Mouse (Mus musculus) neural tube, embryonic 13.5 days (tissue): ENCODE measurements at regions not wholly inside any gene's neighbourhood (a gene's known extent, or its start where the extent isn't known, plus 50 kb on each side); places are given as distances from the start of the nearest gene placed in this dataset.
A peak's percentile ranks its signal among the peaks of the same experiment; 100 is the strongest.

ENCODE experiments used
- ATAC-seq: fragments of 200-750 bp; cut with Nextera tagmentation; 2 replicates; pipeline ENCODE4 v1.8.0; 2017; ENCODE audit warnings: low read depth, mild to moderate bottlenecking, moderate TSS enrichment, moderate library complexity
- H3K27ac ChIP-seq: fragments of 300-500 bp; sonication (generic); replicated peaks from 2 replicates; pipeline ENCODE4 v1.5.1; 2015; ENCODE audit warnings: moderate library complexity, mild to moderate bottlenecking, inconsistent platforms
- H3K27me3 ChIP-seq: fragments of 300-500 bp; sonication (generic); 2 replicates; pipeline ENCODE4 v1.6.1; 2015; ENCODE audit warnings: mild to moderate bottlenecking, inconsistent platforms
- H3K36me3 ChIP-seq: fragments of 300-500 bp; sonication (generic); 2 replicates; pipeline ENCODE4 v1.6.1; 2015; ENCODE audit warnings: mild to moderate bottlenecking, inconsistent platforms
- H3K4me1 ChIP-seq: fragments of 300-500 bp; sonication (generic); replicated peaks from 2 replicates; pipeline ENCODE4 v1.6.1; 2015; ENCODE audit warnings: inconsistent platforms
- H3K4me2 ChIP-seq: fragments of 300-500 bp; sonication (generic); 2 replicates; pipeline ENCODE4 v1.6.1; 2015; ENCODE audit warnings: inconsistent platforms, mild to moderate bottlenecking, moderate library complexity
- H3K4me3 ChIP-seq: fragments of 300-500 bp; sonication (generic); 2 replicates; pipeline ENCODE4 v1.5.1; 2015; ENCODE audit warnings: mild to moderate bottlenecking, inconsistent platforms
- H3K9ac ChIP-seq: fragments of 300-500 bp; sonication (generic); 2 replicates; pipeline ENCODE4 v1.6.1; 2015; ENCODE audit warnings: moderate library complexity, mild to moderate bottlenecking, inconsistent platforms
- H3K9me3 ChIP-seq: fragments of 300-500 bp; sonication (generic); 2 replicates; pipeline ENCODE4 v1.6.1; 2016; ENCODE audit warnings: inconsistent platforms
- WGBS: fragments of 180-500 bp; shearing (Covaris S2); methylation state at CpG from one replicate; pipeline ENCODE4 v1.1.7; 2015; 5-methylcytosine and 5-hydroxymethylcytosine counted together

DNA sequence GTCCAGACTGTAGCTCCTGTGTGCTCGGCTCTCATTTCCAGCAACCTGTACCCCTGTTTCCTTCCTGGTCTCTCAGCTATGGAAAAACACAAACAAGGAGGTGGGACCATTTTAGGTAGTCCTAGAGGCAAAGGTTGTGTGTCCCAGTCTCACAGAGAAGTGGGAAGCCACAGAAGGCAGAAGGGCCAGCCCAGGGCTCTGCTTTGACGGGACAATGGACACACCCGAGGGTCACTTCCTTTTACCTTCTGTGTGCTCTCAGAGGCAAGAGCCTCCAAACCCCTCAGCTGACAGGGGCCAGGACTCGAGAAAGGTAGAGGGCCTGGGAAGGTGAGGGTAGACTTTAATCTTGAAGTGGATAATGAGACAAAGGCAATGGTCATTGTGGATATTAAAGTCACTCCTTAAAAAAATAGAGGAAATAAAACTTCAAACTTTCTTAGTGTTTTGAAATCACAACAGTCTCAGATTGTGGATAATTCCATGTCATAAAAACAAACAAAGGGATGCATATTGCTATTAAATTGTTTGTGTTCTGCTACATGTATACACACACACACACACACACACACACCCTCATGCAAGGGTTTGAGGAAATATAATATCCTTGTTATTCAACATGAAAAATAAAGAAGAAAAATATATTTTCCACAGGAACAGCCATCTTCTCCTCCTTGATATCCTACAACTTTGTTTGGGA, 195.6 kb upstream of the Spdye4c start:
- 51% methylated on average over 4 of the region's 4 CpGs for WGBS
- peak; percentile 32; the same call in 1 of the 2 replicates for ATAC-seq

DNA sequence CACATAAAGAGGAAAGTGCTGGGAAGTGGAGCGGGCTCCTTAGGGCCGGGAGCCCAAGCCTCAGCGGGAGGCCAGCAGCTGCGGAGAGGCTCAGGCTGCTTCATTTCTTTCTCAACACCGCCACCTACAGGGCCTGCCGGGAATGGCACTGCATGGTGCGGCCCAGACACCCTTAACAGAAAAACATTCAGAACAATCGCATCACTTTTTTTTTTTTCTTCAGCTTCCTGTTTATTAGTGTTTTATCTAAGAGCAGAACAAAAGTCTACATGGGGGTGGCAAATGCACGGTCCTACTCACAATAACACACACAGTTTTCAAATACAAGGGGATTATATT, 195.0 kb upstream of the Spdye4c start:
- Histone ChIP-seq H3K9ac (no peak overlapping the region), H3K9me3 (no peaks in the 10 kb centered on the region), H3K27ac (no peak overlapping the region), H3K27me3 (peaks cover 33% of the 10 kb centered on the region), H3K4me2 (no peak overlapping the region), H3K4me1 (peaks cover 17% of the 10 kb centered on the region; the same call in 1 of the 2 replicates), H3K36me3 (no peaks in the 10 kb centered on the region), H3K4me3 (no peak overlapping the region)
- ATAC-seq = peak; percentile 93
- 3% methylated on average over 9 of the region's 9 CpGs for WGBS

More for the DNA sequence above, 195.6 kb upstream of the Spdye4c start:
- H3K27me3 ChIP-seq = peaks cover 37% of the 10 kb centered on the region
- no peak overlapping the region for H3K4me2 ChIP-seq
- no peak overlapping the region for H3K4me3 ChIP-seq
- no peak overlapping the region for H3K27ac ChIP-seq
- H3K36me3 ChIP-seq = no peaks in the 10 kb centered on the region
- no peak overlapping the region for H3K9ac ChIP-seq
- no peaks in the 10 kb centered on the region for H3K9me3 ChIP-seq
- peaks cover 17% of the 10 kb centered on the region; the same call in 1 of the 2 replicates for H3K4me1 ChIP-seq

DNA sequence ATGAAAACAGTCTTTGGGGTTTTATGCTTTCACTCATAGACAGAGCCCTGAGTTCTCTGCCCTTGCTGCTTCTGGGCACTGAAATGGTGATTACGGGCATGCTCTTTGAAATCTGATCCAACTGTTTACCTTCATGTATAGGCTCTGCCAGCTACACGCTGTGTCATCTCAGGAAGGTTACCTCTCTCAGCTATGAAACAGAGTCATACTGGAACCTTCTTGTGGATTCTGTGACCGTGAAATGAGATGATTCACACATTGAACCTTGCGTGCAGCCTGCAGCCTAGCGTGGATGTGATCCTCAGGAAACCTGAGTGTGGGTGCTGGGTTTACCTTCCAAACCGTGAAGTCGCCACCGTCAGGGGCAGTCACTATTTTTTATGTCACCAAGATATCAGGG, 189.7 kb upstream of the Spdye4c start:
- H3K27me3 ChIP-seq = no peaks in the 10 kb centered on the region; the same call in 1 of the 2 replicates

DNA sequence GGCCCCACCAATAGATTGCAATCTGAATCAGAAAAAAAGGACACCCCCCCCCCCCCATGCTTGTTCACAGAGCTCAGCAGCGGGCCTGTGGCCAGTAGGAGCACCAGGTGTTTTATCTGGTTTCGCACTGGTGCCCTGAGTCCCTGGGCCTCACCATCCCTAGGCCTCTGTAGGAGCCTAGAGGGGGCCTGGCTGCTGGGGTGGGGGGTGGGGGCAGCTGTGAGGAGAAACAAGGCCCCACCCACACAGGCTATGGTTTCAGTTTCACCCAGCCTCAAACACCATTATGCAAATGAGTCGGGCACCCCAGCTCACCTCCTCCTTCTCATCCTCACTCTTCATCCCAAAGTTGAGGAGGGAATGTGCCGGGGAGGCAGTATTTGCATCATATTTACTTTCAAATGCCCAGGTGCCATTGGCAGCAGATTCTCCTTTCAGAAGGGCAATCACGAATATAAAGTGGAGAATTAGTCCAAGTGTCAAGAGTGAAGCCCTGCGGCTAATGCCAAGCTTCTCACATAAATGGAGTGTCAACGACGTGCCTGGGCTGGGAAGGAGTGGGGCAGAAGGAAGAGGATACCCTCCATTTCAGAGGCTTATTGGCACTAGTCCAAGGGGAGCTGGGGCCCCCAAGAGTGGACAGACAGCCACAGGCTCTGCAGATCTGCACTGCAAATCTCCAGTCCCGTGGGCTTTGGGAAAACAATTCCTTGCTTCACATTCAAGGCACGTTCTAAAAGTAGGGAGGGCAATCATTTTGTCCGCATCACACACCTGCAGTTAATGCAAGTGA, 187.7 kb upstream of the Spdye4c start:
- no peak for ATAC-seq
- no peak overlapping the region for H3K27ac ChIP-seq

More for the DNA sequence above, 189.7 kb upstream of the Spdye4c start:
- Histone ChIP-seq H3K4me3 (no peak overlapping the region), H3K27ac (no peak overlapping the region), H3K9ac (no peak overlapping the region), H3K4me1 (peaks cover 15% of the 10 kb centered on the region), H3K9me3 (no peaks in the 10 kb centered on the region), H3K36me3 (no peaks in the 10 kb centered on the region), H3K4me2 (no peak overlapping the region)
- ATAC-seq = no peak
- WGBS = 66% methylated on average over 8 of the region's 8 CpGs

DNA sequence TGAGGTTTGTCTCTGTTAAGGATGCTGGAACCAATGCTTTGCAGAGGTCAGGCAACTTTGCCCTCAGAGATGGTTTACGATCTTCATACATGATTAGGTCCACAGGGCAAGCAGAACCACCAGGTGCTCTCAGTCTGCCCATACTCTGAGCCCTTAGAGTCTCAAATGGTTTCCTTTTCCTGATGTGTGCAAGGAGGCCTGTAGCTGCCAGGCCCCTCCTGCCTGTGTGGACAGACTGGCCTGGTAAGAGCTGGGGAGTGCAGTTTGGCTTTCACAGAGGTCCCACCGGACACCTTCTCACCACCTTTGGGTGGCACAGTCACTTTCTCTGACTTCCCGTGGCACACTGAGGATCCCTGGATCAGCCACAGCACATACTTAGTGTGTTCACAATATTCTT, 186.6 kb upstream of the Spdye4c start:
- Histone ChIP-seq H3K4me2 (no peak overlapping the region), H3K9me3 (no peaks in the 10 kb centered on the region), H3K9ac (no peak overlapping the region), H3K36me3 (no peaks in the 10 kb centered on the region), H3K4me3 (no peak overlapping the region), H3K27me3 (no peaks in the 10 kb centered on the region), H3K4me1 (peaks cover 15% of the 10 kb centered on the region), H3K27ac (no peak overlapping the region)
- no peak for ATAC-seq
- WGBS = 92% methylated on average over 3 of the region's 3 CpGs

More for the DNA sequence above, 187.7 kb upstream of the Spdye4c start:
- Histone ChIP-seq H3K36me3 (no peaks in the 10 kb centered on the region), H3K27me3 (no peaks in the 10 kb centered on the region), H3K4me3 (no peak overlapping the region), H3K9me3 (no peaks in the 10 kb centered on the region), H3K4me1 (peaks cover 15% of the 10 kb centered on the region), H3K9ac (no peak overlapping the region), H3K4me2 (no peak overlapping the region)
- 38% methylated on average over 11 of the region's 11 CpGs for WGBS

DNA sequence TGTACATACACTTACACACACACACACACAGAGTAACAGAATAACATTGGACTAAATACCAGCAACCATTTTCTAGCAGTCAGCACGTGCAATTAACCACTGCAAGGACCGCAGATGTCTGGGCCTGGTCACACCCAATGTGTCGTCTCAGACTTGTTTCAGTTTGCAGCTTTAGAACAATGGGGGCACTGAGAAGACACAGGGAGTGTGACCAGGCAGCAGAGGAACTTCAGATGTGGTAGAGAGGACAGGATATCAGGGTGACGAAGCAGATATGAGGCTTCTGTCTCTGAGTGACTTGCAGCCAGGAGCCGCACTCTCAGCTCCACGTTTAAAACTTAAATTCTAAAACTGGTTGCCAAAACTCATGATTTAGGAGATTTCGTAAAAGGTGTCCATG, 183.9 kb upstream of the Spdye4c start:
- Histone ChIP-seq H3K9me3 (no peaks in the 10 kb centered on the region), H3K27me3 (peaks cover under 1% of the 10 kb centered on the region; the same call in 1 of the 2 replicates), H3K4me3 (no peak overlapping the region), H3K9ac (no peak overlapping the region), H3K36me3 (no peaks in the 10 kb centered on the region), H3K4me2 (no peak overlapping the region), H3K27ac (no peak overlapping the region), H3K4me1 (peaks cover 15% of the 10 kb centered on the region)
- WGBS = 73% methylated on average over 7 of the region's 7 CpGs
- no peak for ATAC-seq

DNA sequence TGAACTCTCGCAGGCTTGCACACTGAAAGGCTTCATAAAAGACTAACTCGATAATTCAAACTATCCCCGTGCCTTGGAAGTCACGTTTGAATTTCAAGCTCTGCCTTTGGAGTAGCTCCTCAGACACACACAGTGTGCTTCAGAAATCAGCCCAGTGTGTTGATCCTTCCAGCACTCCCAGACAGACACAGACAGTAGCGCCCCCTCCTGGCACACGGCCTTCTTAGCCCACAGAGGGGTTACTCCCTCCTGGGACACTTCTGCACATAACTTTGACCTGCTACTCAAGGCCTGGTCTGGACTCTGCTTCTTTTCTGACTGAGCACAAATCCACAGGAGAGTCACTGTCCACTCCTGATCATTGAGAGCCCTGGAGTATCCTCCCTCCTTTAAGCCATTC, 182.3 kb upstream of the Spdye4c start:
- no peak for ATAC-seq
- H3K27ac ChIP-seq = no peak overlapping the region
- H3K27me3 ChIP-seq = peaks cover 11% of the 10 kb centered on the region; the same call in 1 of the 2 replicates
- no peaks in the 10 kb centered on the region for H3K36me3 ChIP-seq
- no peaks in the 10 kb centered on the region for H3K9me3 ChIP-seq
- no peak overlapping the region for H3K9ac ChIP-seq
- H3K4me3 ChIP-seq = no peak overlapping the region
- peaks cover 13% of the 10 kb centered on the region for H3K4me1 ChIP-seq
- no peak overlapping the region for H3K4me2 ChIP-seq
- 44% methylated on average over 6 of the region's 6 CpGs for WGBS

DNA sequence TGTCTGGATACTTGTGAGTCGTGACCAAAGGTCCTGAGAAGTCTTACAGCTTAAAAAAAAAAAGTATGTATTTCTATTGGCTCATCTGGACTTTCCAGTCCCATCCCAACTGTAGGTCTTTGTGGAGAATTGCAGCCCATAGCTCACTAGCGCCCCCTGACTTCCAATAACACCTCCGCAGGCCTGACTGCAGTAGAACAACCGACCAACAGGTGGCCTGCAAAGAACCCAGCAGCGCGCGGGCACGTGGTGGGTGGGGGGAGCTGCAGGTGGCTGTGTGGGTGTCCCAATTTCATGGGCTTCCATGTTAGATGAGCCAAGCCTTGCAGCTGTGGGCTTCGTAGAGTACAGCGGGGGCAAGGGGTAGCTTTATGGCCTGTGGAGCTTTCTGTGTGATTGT, 178.7 kb upstream of the Spdye4c start:
- H3K9ac ChIP-seq = no peak overlapping the region
- H3K4me3 ChIP-seq = no peak overlapping the region
- 6% methylated on average over 10 of the region's 10 CpGs for WGBS
- H3K4me1 ChIP-seq = peaks cover 9% of the 10 kb centered on the region
- no peak overlapping the region for H3K27ac ChIP-seq
- H3K9me3 ChIP-seq = no peaks in the 10 kb centered on the region
- no peaks in the 10 kb centered on the region for H3K36me3 ChIP-seq
- H3K4me2 ChIP-seq = no peak overlapping the region
- H3K27me3 ChIP-seq = peaks cover 16% of the 10 kb centered on the region; the same call in 1 of the 2 replicates
- peak; percentile 36; the same call in 1 of the 2 replicates for ATAC-seq

DNA sequence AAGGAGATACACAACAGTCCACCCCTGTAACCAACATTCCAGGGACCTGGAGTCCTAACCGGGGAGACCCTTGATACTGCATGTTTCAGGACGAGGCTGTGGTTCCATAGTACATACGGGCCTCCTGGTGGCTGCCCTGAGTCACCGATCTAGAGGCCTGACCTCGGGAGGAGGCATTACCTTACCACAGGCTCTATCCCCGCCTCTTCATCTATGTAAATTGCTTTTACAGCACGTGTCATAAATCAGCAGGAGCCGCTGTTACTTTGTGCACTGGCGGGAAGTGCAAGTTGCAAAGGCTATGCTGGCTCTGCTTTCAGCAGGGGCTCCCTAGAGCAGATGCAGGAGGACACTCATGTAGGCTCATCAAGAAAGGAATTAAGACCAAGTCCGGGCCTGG, 178.0 kb upstream of the Spdye4c start:
- Histone ChIP-seq H3K27ac (no peak overlapping the region), H3K4me3 (no peak overlapping the region), H3K36me3 (no peaks in the 10 kb centered on the region), H3K9ac (no peak overlapping the region), H3K4me1 (peaks cover 9% of the 10 kb centered on the region), H3K27me3 (peaks cover 16% of the 10 kb centered on the region; the same call in 1 of the 2 replicates), H3K4me2 (0 out of 2 replicates have a peak overlapping the region, but pooled peaks have one; percentile 5), H3K9me3 (no peaks in the 10 kb centered on the region)
- WGBS = 2% methylated on average over 10 of the region's 10 CpGs
- peak; percentile 50; the same call in 1 of the 2 replicates for ATAC-seq

DNA sequence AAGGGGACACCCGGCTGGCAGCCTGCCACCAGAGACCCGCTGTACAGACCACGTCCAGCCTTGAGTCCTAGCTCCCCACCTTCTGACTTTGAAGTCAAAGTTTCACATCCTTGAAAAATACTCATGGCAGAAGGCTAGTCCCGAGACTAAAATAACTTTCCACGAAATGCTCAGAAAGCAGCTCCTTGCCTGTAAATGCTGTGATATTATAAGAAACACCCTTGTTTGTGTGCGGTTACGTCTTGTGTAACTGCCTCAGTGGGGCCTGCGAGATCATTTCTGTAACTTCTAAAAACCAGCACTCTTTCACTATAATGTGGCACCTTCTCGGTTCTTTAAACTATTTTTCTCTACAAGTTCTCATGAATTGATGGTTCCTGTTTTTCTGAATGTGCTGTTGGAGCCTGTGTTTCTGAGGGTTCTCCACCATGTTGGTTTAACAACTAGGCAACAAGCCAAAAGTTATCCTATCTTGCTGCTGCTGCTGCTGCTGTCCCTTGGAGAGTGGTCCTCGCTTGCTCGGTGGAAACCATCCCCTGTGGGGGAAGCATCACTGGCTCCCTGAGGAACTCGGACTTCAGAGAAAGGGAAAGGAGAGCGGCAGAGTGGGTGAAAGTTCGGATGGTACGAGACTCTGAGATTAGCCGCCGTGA, 176.3 kb upstream of the Spdye4c start:
- Histone ChIP-seq H3K9me3 (no peaks in the 10 kb centered on the region), H3K4me1 (peaks cover 9% of the 10 kb centered on the region), H3K27ac (no peak overlapping the region), H3K9ac (no peak overlapping the region), H3K4me2 (no peak overlapping the region), H3K4me3 (no peak overlapping the region), H3K36me3 (no peaks in the 10 kb centered on the region), H3K27me3 (peaks cover 16% of the 10 kb centered on the region; the same call in 1 of the 2 replicates)
- 86% methylated on average over 17 of the region's 17 CpGs for WGBS
- ATAC-seq = no peak

DNA sequence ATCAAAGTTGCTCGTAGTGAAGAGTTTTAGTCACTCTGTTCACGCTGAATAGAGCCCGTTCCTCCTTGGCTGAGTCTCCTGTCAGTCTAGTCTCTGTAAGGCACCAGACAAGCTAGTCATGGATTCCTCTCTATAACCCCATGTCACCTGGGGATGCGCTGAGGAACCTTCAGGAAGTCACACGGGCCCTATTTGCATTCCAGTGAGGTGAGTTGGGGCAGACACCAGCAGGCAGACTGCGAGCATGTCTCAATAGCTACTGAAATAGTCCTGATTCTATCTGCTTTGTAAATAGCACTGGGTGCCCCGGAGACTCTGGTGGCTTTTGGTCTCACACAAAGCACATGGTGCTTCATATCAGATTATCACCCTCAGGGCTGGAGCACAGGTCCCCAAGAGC, 174.6 kb upstream of the Spdye4c start:
- Histone ChIP-seq H3K9ac (no peak overlapping the region), H3K4me1 (peaks cover 9% of the 10 kb centered on the region)
- 76% methylated on average over 7 of the region's 7 CpGs for WGBS

DNA sequence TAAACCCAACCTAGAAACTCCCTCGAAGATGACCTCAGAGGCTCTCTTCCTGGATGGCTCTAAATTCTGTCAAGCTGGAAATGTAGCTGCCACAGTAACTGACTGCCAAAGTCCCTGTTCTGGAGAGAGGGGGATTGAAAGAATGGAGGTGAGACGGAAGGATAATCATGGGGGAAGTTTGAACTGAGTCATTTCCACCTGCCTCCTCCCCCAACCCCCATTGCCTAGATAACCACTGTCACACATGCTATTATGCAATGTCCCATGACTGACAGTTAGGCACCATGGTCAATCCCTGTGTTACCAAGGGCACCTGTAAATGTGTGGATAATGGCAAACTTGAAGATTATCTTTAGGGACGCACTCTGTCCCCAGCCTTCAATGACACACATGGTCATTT, 172.0 kb upstream of the Spdye4c start:
- Histone ChIP-seq H3K4me2 (no peak overlapping the region), H3K9me3 (no peaks in the 10 kb centered on the region), H3K27me3 (peaks cover 2% of the 10 kb centered on the region; the same call in 1 of the 2 replicates), H3K27ac (no peak overlapping the region), H3K9ac (no peak overlapping the region), H3K36me3 (no peaks in the 10 kb centered on the region), H3K4me3 (no peak overlapping the region), H3K4me1 (no peaks in the 10 kb centered on the region)
- 75% methylated on average over 3 of the region's 3 CpGs for WGBS
- no peak for ATAC-seq

More for the DNA sequence above, 174.6 kb upstream of the Spdye4c start:
- no peak for ATAC-seq
- no peak overlapping the region for H3K4me2 ChIP-seq
- H3K4me3 ChIP-seq = no peak overlapping the region
- no peaks in the 10 kb centered on the region for H3K36me3 ChIP-seq
- H3K9me3 ChIP-seq = no peaks in the 10 kb centered on the region
- H3K27me3 ChIP-seq = peaks cover 16% of the 10 kb centered on the region; the same call in 1 of the 2 replicates
- no peak overlapping the region for H3K27ac ChIP-seq
